Mouse (Mus musculus) spleen, adult 12 weeks (tissue): ENCODE measurements around the gene Celsr2.

Experiments used
- DNase-seq: peaks from one replicate; pipeline ENCODE4 v3.0.0; 2022; ENCODE audit warnings: low spot score

Celsr2 gene

DNA sequence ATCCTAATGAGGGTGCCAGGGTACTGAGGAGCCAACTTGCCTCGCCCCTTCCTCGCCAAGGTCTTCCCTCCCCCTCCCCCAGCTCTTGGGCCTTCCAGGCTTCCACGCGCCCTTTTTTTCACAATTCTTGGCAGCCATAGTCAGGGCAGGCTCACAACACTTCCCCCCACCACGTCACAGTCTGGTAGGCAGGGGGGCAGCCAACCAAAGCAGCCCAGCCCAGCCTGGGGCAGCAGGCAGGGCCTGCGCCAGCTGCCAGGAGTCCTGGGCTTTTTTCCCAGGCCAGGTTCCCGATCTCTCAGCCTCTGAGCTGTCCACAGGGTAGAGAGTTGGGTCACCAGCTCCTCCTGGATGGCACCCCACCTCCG is 3.6 kb downstream of the Celsr2 start:
- DNase-seq, result no peak

DNA sequence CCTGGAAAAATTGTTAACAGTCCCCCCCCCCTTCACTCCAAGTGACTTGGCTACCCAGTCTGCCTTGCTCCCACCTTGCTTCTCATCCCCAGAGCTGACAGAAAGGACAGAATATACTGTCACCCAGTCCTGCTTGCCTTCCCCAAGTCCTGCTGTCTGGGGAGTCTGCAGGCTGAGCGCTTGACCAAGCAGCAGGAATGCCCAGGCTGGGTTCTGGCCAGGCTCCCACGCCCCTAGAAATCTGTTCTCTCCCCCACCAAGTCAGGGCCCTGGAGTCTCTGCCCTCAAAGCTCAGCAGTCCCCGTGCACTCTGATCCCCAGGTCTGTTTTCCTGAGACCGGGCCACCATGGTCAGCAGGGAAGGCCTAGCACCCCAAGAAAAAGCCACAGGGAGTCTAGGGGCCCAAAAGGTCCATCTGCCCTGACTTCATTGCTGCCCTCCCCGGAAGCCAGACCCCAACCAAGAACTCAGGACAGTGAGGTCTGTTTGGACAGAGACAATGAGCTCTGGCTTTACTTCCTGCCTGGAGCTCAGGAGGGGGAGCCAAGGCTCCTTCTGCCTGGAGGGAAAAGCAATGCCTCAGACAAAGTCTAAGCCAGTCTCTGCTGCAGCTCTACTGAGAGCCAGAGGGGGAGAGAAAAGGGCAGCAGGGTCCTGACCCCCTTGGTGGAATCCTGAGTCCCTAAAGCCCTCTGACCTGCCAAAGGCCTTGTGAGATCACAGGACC is 4.2 kb downstream of the Celsr2 start:
- no peak for DNase-seq

- no peak for DNase-seq
Observed at GRCm38 (mm10) chr3:108410359-108410714, 5.0 kb downstream of the Celsr2 start.

GRCm38 (mm10) chr3:108409656-108410358 is 5.5 kb downstream of the Celsr2 start:
- DNase-seq, result no peak

GRCm38 (mm10) chr3:108408517-108409008 is 6.8 kb downstream of the Celsr2 start:
- no peak for DNase-seq

GRCm38 (mm10) chr3:108406306-108406885 is 9.0 kb downstream of the Celsr2 start:
- no peak for DNase-seq

DNA sequence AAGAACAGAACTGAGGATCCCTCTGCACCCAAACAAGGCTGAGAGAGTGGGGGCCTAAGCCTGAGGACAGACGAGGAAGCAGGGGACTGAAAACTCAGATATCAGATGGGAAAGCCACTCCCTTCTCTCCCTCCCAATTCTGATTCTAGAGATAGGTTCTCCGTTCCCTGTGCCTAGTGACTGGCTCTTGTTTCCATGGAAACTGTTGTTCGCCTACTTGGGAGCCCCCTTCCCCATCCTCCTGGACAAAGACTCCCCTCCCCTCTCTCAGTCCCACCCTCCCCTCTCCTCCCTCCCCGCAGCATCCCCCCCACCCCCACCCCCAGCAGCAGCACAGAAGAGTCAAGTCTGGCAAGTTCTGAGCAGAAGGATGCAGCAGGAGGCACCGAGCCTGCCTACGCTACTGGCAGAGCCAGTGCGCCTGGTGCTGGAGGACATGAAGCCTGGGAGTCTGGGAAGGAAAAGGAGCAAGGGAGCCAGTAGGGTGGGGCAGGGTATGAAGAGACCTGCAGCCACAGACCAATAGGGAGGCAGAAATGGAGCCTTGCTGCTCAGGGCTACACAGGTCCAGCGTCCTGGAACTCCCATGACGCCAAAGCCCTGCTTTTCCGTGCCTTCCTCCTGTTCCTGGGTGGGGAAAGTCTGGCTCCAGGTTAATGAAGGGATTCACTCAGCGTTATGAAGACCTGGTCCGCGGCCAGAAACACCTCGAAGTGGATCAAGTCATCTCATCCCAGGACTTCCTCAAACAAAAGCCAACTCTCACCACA is 9.6 kb downstream of the Celsr2 start:
- no peak for DNase-seq

DNA sequence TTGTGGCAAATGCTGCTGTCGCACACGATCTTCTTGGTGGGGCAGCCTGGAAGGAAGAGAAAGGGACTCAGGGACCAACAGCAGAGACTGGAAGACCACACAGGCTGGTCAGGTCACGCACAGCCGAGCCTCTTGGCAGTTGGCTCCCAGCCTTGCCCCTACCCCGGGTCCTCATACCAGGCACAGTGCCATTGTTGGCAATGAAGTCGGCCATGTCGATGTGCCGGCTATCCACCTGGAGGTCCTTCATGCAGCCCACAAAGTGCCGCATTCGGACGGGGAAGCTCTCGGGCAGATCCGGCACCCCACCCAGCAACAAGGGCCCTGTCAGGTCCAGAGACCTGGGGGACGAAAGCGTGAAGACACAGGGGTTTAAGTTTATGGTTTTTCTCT is 12.8 kb downstream of the Celsr2 start:
- no peak for DNase-seq

- DNase-seq, result peak; percentile 76
Observed at GRCm38 (mm10) chr3:108401692-108402527, 13.4 kb downstream of the Celsr2 start.

DNA sequence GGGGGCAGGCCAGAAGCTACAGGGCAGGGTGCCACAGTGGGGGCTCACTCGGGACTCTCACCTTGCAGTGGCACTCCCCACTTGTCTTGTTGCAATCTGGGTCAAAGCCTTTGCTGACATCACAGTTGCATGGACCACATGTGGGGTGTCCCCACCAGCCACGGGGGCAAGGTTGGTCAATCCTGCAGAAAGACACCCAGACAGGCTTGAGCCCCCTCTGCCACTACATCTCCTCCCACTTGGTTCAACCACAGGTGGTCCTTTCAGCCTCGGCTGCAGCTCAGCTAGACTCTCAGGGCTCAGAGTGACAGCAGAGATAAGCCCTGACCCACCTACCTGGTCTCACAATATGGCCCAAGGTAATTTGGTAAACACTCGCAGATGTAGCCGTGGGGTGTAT is 14.9 kb downstream of the Celsr2 start:
- DNase-seq, result no peak

DNA sequence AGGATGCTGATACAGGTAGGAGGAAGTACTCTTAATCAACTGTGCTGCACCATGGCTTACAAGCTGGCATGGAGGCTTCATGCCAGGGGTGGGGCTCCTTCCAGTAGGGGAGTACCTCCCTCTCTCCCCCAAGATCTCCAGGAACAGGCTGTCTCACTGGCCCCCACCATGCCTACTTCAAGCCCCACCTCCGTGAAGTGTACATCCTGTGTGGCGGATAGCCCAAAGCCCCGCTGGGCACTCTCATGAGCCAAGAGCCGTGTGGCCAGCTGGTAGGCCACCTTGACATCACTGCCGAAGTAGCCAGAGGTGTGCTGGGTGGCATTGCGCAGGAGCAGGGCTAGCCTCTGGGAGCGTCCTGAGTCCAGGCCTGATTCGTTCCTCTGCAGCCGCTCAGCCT is 17.1 kb downstream of the Celsr2 start:
- no peak for DNase-seq

GRCm38 (mm10) chr3:108392793-108393192 is 22.6 kb downstream of the Celsr2 start:
- no peak for DNase-seq

DNA sequence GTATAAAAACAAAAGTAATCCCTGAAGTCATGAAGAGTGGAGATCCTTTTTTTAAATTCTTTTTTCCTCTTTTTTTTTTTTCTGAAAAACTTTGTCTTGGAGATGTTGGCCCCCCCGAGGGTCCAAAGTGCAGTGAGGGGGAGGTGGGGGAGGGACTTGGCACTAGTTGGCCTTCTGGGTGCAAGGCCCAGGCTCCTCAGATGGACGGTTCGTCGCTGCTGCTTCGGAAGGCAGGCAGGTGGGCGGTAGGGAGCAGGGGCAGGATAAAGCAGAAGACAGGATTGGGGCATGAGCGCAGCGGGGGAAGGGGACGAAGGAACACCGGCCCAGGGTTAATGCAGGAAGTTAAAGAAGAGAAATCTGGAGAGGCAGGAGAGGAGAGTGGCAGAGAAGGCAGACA is 23.1 kb downstream of the Celsr2 start:
- no peak for DNase-seq

DNA sequence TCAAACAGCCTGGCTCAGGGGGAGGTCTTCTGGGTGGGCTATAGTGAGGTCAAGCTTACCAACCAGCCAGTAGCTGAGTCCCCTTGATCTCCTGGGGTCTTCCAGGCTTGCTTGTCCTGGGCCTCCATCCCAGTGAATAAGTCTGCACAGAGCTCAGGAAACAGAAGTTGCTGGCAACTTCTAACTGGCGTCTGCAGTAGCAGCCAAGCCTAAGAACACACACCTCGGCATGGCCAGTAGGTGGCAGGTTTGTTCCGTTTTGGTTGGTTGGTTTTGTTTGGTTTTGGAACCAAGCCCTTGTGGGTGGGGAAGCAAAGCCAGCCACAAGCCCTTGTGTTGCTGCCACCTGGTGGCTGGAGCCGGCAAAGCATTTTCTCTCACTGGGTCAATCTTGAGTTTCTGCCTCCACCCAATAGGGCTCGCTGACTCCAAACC is 26.2 kb downstream of the Celsr2 start:
- peak; percentile 88 for DNase-seq

- no peak for DNase-seq
Observed at GRCm38 (mm10) chr3:108386186-108386585, 29.2 kb downstream of the Celsr2 start.

DNA sequence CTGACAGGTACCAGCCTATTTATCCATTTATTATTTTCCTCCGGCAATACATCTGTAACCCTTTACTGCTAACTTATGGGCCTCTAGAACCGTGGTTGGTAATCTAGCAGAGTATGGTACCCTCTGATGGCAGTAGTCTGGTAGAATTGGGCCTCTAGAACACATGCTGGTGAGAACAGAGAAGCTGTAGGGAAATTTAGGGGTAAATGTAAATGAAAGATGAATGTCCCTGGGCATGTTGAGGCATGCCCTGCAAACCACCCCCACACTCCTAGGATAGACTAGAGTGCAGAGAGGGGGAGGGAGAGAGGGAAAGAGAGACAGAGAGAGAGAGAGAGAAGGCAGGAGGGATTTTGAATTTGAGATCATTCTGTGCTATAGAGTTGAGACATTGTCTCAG is 30.9 kb downstream of the Celsr2 start:
- DNase-seq, result no peak

GRCm38 (mm10) chr3:108383485-108384354 is 31.6 kb downstream of the Celsr2 start, which contains the start of gene Psrc1:
TSS of gene Psrc1 (plus strand) at chr3:108383839.
- DNase-seq, result peak; percentile 85

GRCm38 (mm10) chr3:108381945-108382875 is 33.1 kb downstream of the Celsr2 start:
- no peak for DNase-seq

DNA sequence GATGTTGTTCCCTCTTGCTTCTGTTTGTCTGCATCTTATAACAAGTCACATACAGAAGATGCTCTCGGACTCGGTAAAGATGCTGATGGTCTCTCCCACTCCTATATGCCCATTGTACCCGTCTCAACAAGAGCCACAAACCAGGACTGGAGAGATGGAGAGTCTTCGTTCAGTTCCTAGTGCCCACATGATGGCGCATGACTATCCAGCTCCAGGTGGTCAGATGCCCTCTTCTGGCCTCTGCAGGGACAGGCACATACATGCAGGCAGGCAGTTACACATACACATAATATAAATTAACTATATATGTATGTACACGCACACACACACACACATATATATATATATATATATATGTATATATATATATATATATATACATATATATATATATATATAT is 34.7 kb downstream of the Celsr2 start:
- no peak for DNase-seq
